Mouse (Mus musculus): ENCODE measurements at regions not wholly inside any gene's neighbourhood (a gene's known extent, or its start where the extent isn't known, plus 50 kb on each side); places are given as distances from the start of the nearest gene placed in this dataset.

DNA sequence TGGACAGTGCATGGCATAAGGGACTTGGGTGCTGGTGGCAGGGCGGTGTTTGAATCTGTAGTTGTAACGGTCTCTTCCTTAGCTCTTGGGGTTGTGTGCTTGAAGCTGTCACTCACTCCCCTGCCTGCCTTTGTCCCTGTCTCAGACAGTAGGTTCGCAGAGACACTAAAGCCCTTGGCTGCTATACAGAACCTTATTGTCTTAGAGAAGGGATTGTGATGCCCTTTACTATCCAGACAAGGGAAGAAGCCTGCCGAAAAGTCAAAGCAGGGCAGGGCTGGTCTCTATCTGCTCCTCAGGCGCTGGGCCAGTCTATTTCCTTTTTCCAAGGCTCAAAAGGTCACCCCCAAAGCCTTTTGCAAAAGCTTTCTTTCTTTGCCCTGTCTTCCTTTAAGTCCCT is 109.2 kb upstream of the Aldh1b1 start:
- no peak for TF ChIP-seq USF1 (IDR thresholded peaks at IDR 0.05; ENCODE audit: low read depth)
- no peak for TF ChIP-seq POLR2A (IDR thresholded peaks at IDR 0.05; ENCODE audit: insufficient read length, low read depth)
- TF ChIP-seq CEBPB (IDR thresholded peaks at IDR 0.05; ENCODE audit: insufficient read depth, poor library complexity, severe bottlenecking), result no peak
- no peak for TF ChIP-seq MAX (IDR thresholded peaks at IDR 0.05; ENCODE audit: low read depth)
- no peak for TF ChIP-seq MYOG (IDR thresholded peaks at IDR 0.05; ENCODE audit: control insufficient read depth in 1 of 3, insufficient read depth in 1 of 3, insufficient read length in 2 of 3, low read depth in 2 of 3)
- TF ChIP-seq POLR2AphosphoS2 (IDR thresholded peaks at IDR 0.05; ENCODE audit: insufficient read length, low read depth), result no peak
